Mouse (Mus musculus): ENCODE data around the gene Itpkb. TPM values are rescaled to one million over a fixed set of nuclear protein-coding genes. Genes with fewer than 3 reads are reported as not detected.

Gene Itpkb
- polyA plus RNA-seq, 1 experiment from 2014 or later: 5.0 TPM

GRCm38 (mm10) chr1:180315127-180315526, 15.2 kb upstream of the Itpkb start:
- Histone ChIP-seq H3K36me3 (no peaks in the 10 kb centered on the region), H3K4me2 (peak overlapping the region; percentile 28; the same call in 1 of the 2 replicates), H3K4me3 (no peak overlapping the region), H3K9ac (0 out of 2 replicates have a peak overlapping the region, but pooled peaks have one; percentile 14), H3K4me1 (peaks cover 49% of the 10 kb centered on the region), H3K9me3 (no peaks in the 10 kb centered on the region), H3K27ac (replicated peaks) (peak overlapping the region; percentile 78), H3K27me3 (replicated peaks) (no peaks in the 10 kb centered on the region; the same call in 1 of the 2 replicates)
- no peak for ATAC-seq (ENCODE audit: extremely low read depth, insufficient number of reproducible peaks, low FRiP score, low TSS enrichment)
- 40% methylated on average over 3 of the region's 3 CpGs for WGBS

- Histone ChIP-seq H3K9ac (no peak overlapping the region), H3K4me3 (no peak overlapping the region), H3K9me3 (no peaks in the 10 kb centered on the region), H3K4me1 (peaks cover 43% of the 10 kb centered on the region), H3K36me3 (no peaks in the 10 kb centered on the region), H3K27me3 (replicated peaks) (0 out of 2 replicates have a peak, but pooled peaks cover 4% of the 10 kb centered on the region), H3K4me2 (no peak overlapping the region), H3K27ac (replicated peaks) (no peak overlapping the region)
- 30% methylated on average over 4 of the region's 4 CpGs for WGBS
- no peak for ATAC-seq (ENCODE audit: extremely low read depth, insufficient number of reproducible peaks, low FRiP score, low TSS enrichment)
Measured at GRCm38 (mm10) chr1:180317450-180317849, 12.8 kb upstream of the Itpkb start.

GRCm38 (mm10) chr1:180318407-180318806, 11.9 kb upstream of the Itpkb start:
- H3K4me1 ChIP-seq: peaks cover 33% of the 10 kb centered on the region
- no peak overlapping the region for H3K27ac ChIP-seq (replicated peaks)
- no peak overlapping the region for H3K4me3 ChIP-seq
- no peak overlapping the region for H3K4me2 ChIP-seq
- no peaks in the 10 kb centered on the region for H3K9me3 ChIP-seq
- ATAC-seq (ENCODE audit: extremely low read depth, insufficient number of reproducible peaks, low FRiP score, low TSS enrichment): no peak
- no peaks in the 10 kb centered on the region for H3K36me3 ChIP-seq
- H3K9ac ChIP-seq: no peak overlapping the region
- WGBS: 71% methylated on average over 5 of the region's 5 CpGs
- 0 out of 2 replicates have a peak, but pooled peaks cover 4% of the 10 kb centered on the region for H3K27me3 ChIP-seq (replicated peaks)

- ATAC-seq (ENCODE audit: extremely low read depth, insufficient number of reproducible peaks, low FRiP score, low TSS enrichment): no peak
Measured at GRCm38 (mm10) chr1:180319895-180320294, 10.4 kb upstream of the Itpkb start.

GRCm38 (mm10) chr1:180322896-180323295, 7.4 kb upstream of the Itpkb start:
- H3K36me3 ChIP-seq: no peaks in the 10 kb centered on the region
- WGBS: 83% methylated on average over 3 of the region's 3 CpGs
- no peak overlapping the region for H3K27ac ChIP-seq (replicated peaks)
- no peak overlapping the region for H3K9ac ChIP-seq
- H3K4me3 ChIP-seq: no peak overlapping the region
- ATAC-seq (ENCODE audit: extremely low read depth, insufficient number of reproducible peaks, low FRiP score, low TSS enrichment): no peak
- 0 out of 2 replicates have a peak, but pooled peaks cover 4% of the 10 kb centered on the region for H3K27me3 ChIP-seq (replicated peaks)
- H3K4me2 ChIP-seq: no peak overlapping the region
- H3K4me1 ChIP-seq: 0 out of 2 replicates have a peak, but pooled peaks cover 5% of the 10 kb centered on the region
- no peaks in the 10 kb centered on the region for H3K9me3 ChIP-seq

More at GRCm38 (mm10) chr1:180319895-180320294, 10.4 kb upstream of the Itpkb start:
- Histone ChIP-seq H3K9ac (no peak overlapping the region), H3K27ac (replicated peaks) (no peak overlapping the region), H3K36me3 (no peaks in the 10 kb centered on the region), H3K4me1 (peaks cover 18% of the 10 kb centered on the region), H3K9me3 (no peaks in the 10 kb centered on the region), H3K4me2 (no peak overlapping the region), H3K27me3 (replicated peaks) (0 out of 2 replicates have a peak, but pooled peaks cover 4% of the 10 kb centered on the region), H3K4me3 (no peak overlapping the region)
- 16% methylated on average over 10 of the region's 10 CpGs for WGBS

GRCm38 (mm10) chr1:180323491-180323890, 6.8 kb upstream of the Itpkb start:
- no peak overlapping the region for H3K4me2 ChIP-seq
- no peak overlapping the region for H3K4me3 ChIP-seq
- H3K4me1 ChIP-seq: peaks cover under 1% of the 10 kb centered on the region; the same call in 1 of the 2 replicates
- 0 out of 2 replicates have a peak, but pooled peaks cover 4% of the 10 kb centered on the region for H3K27me3 ChIP-seq (replicated peaks)
- ATAC-seq (ENCODE audit: extremely low read depth, insufficient number of reproducible peaks, low FRiP score, low TSS enrichment): no peak
- H3K9ac ChIP-seq: no peak overlapping the region
- WGBS: 78% methylated on average over 5 of the region's 5 CpGs
- no peaks in the 10 kb centered on the region for H3K9me3 ChIP-seq
- H3K27ac ChIP-seq (replicated peaks): no peak overlapping the region
- no peaks in the 10 kb centered on the region for H3K36me3 ChIP-seq

- Histone ChIP-seq H3K4me1 (peaks cover 8% of the 10 kb centered on the region), H3K27ac (replicated peaks) (no peak overlapping the region), H3K36me3 (no peaks in the 10 kb centered on the region), H3K9ac (no peak overlapping the region), H3K27me3 (replicated peaks) (0 out of 2 replicates have a peak, but pooled peaks cover 4% of the 10 kb centered on the region), H3K9me3 (no peaks in the 10 kb centered on the region), H3K4me3 (no peak overlapping the region), H3K4me2 (no peak overlapping the region)
- 82% methylated on average over 4 of the region's 4 CpGs for WGBS
- ATAC-seq (ENCODE audit: extremely low read depth, insufficient number of reproducible peaks, low FRiP score, low TSS enrichment): no peak
Measured at GRCm38 (mm10) chr1:180324271-180324670, 6.0 kb upstream of the Itpkb start.

GRCm38 (mm10) chr1:180328794-180329665, 1.3 kb upstream of the Itpkb start:
- H3K4me3 ChIP-seq: peak overlapping the region; percentile 81
- no peak for ATAC-seq (ENCODE audit: extremely low read depth, insufficient number of reproducible peaks, low FRiP score, low TSS enrichment)
- no peaks in the 10 kb centered on the region for H3K9me3 ChIP-seq
- H3K4me1 ChIP-seq: peaks cover 42% of the 10 kb centered on the region
- 16% methylated on average over 12 of the region's 12 CpGs for WGBS
- H3K36me3 ChIP-seq: peaks cover 13% of the 10 kb centered on the region; the same call in 1 of the 2 replicates
- peaks cover 18% of the 10 kb centered on the region for H3K27me3 ChIP-seq (replicated peaks)
- peak overlapping the region; percentile 81 for H3K27ac ChIP-seq (replicated peaks)
- peak overlapping the region; percentile 74 for H3K9ac ChIP-seq
- peak overlapping the region; percentile 99 for H3K4me2 ChIP-seq

GRCm38 (mm10) chr1:180329706-180330105, 579 bp upstream of the Itpkb start:
- 8% methylated on average over 6 of the region's 6 CpGs for WGBS
- Histone ChIP-seq H3K9me3 (no peaks in the 10 kb centered on the region), H3K27me3 (replicated peaks) (peaks cover 24% of the 10 kb centered on the region), H3K36me3 (peaks cover 18% of the 10 kb centered on the region; the same call in 1 of the 2 replicates), H3K4me3 (peak overlapping the region; percentile 81), H3K4me1 (peaks cover 49% of the 10 kb centered on the region), H3K4me2 (peak overlapping the region; percentile 99), H3K9ac (peak overlapping the region; percentile 74), H3K27ac (replicated peaks) (peak overlapping the region; percentile 81)
- ATAC-seq (ENCODE audit: extremely low read depth, insufficient number of reproducible peaks, low FRiP score, low TSS enrichment): no peak

GRCm38 (mm10) chr1:180330707-180331545, 641 bp downstream of the Itpkb start:
- Histone ChIP-seq H3K9ac (peak overlapping the region; percentile 93), H3K27me3 (replicated peaks) (peaks cover 32% of the 10 kb centered on the region), H3K27ac (replicated peaks) (peak overlapping the region; percentile 92), H3K9me3 (no peaks in the 10 kb centered on the region), H3K4me2 (peak overlapping the region; percentile 99), H3K4me1 (peaks cover 60% of the 10 kb centered on the region), H3K36me3 (peaks cover 18% of the 10 kb centered on the region; the same call in 1 of the 2 replicates), H3K4me3 (peak overlapping the region; percentile 81)
- under 1% methylated on average over 56 of the region's 58 CpGs for WGBS
- ATAC-seq (ENCODE audit: extremely low read depth, insufficient number of reproducible peaks, low FRiP score, low TSS enrichment): peak; percentile 45

Measured in heart, embryonic 13.5 days (tissue).